Mouse (Mus musculus): ENCODE measurements around the gene Acp5.
A peak's percentile ranks its signal among the peaks of the same experiment; 100 is the strongest.

GRCm38 (mm10) chr9:22115635-22116034 lies 19.9 kb downstream of the Acp5 start:
- TF ChIP-seq CTCF (IDR thresholded peaks at IDR 0.05 in 2 of 3, conservative IDR thresholded peaks at IDR 0.05 in 1 of 3; ENCODE audit: control insufficient read depth in 1 of 3, insufficient read depth in 1 of 3, low read depth in 2 of 3, low read length in 3 of 3, poor library complexity in 1 of 3, severe bottlenecking in 1 of 3) (no peak), MAX (IDR thresholded peaks at IDR 0.05; ENCODE audit: low read length) (no peak), ZC3H11A (IDR thresholded peaks at IDR 0.05; ENCODE audit: low read depth, low read length) (no peak), POLR2A (IDR thresholded peaks at IDR 0.05; ENCODE audit: control insufficient read depth in 1 of 2, insufficient read depth in 1 of 2, low read depth in 1 of 2, low read length in 2 of 2, poor library complexity in 1 of 2) (no peak), RCOR1 (IDR thresholded peaks at IDR 0.05; ENCODE audit: low read depth, low read length) (peak; percentile 68), MXI1 (IDR thresholded peaks at IDR 0.05; ENCODE audit: low read depth, low read length) (no peak), TAL1 (IDR thresholded peaks at IDR 0.05; ENCODE audit: low read length) (no peak), MYC (IDR thresholded peaks at IDR 0.05; ENCODE audit: low read depth, low read length) (no peak)

Measured in MEL (cell line).